Mouse (Mus musculus) kidney, postnatal 25 days (tissue): ENCODE measurements at regions not wholly inside any gene's neighbourhood (a gene's known extent, or its start where the extent isn't known, plus 50 kb on each side); places are given as distances from the start of the nearest gene placed in this dataset.

Experiments
- DNase-seq, 2 experiments: peaks; one replicate each; pipeline ENCODE4 v3.0.0; 2021; ENCODE audit warnings: mixed read lengths in 2 of 2

- peak in 1 of 2 experiments; percentile 18 for DNase-seq
Observed at GRCm38 (mm10) chr4:53915326-53915725, 89.5 kb downstream of the Tmem38b start.

GRCm38 (mm10) chr4:53919188-53919587 is 93.3 kb downstream of the Tmem38b start:
- DNase-seq = peak in 1 of 2 experiments; percentile 76

GRCm38 (mm10) chr4:53920587-53920986 is 94.7 kb downstream of the Tmem38b start:
- no peak for DNase-seq

- DNase-seq = no peak
Observed at GRCm38 (mm10) chr4:53931068-53931467, 105.2 kb downstream of the Tmem38b start.

GRCm38 (mm10) chr4:53931499-53931898 is 105.7 kb downstream of the Tmem38b start:
- DNase-seq = peak; percentile 45 to 63

GRCm38 (mm10) chr4:53935306-53935705 is 109.5 kb downstream of the Tmem38b start:
- no peak for DNase-seq

- DNase-seq = no peak
Observed at GRCm38 (mm10) chr4:53948736-53949135, 122.9 kb downstream of the Tmem38b start.

- no peak for DNase-seq
Observed at GRCm38 (mm10) chr4:53949164-53949563, 123.3 kb downstream of the Tmem38b start.

GRCm38 (mm10) chr4:53950496-53950895 is 124.7 kb downstream of the Tmem38b start:
- no peak for DNase-seq

GRCm38 (mm10) chr4:53951003-53951733 is 125.3 kb downstream of the Tmem38b start:
- no peak for DNase-seq

GRCm38 (mm10) chr4:53951734-53952109 is 125.9 kb downstream of the Tmem38b start:
- DNase-seq = no peak

GRCm38 (mm10) chr4:53952288-53952687 is 126.4 kb downstream of the Tmem38b start:
- peak; percentile 44 to 48 for DNase-seq

GRCm38 (mm10) chr4:53962458-53962857 is 136.6 kb downstream of the Tmem38b start:
- DNase-seq = no peak

GRCm38 (mm10) chr4:53970461-53970860 is 144.6 kb downstream of the Tmem38b start:
- no peak for DNase-seq

- DNase-seq = no peak
Observed at GRCm38 (mm10) chr4:53970960-53971359, 145.1 kb downstream of the Tmem38b start.

- peak in 1 of 2 experiments; percentile 14 for DNase-seq
Observed at GRCm38 (mm10) chr4:53976036-53976638, 150.3 kb downstream of the Tmem38b start.

GRCm38 (mm10) chr4:53986519-53987301 is 160.9 kb downstream of the Tmem38b start:
- DNase-seq = no peak

GRCm38 (mm10) chr4:53987536-53987935 is 161.7 kb downstream of the Tmem38b start:
- DNase-seq = no peak

GRCm38 (mm10) chr4:54021069-54021829 is 195.4 kb downstream of the Tmem38b start:
- no peak for DNase-seq

GRCm38 (mm10) chr4:54021861-54022385 is 196.1 kb downstream of the Tmem38b start:
- no peak for DNase-seq

GRCm38 (mm10) chr4:54026919-54027318 is 201.1 kb downstream of the Tmem38b start:
- no peak for DNase-seq

- no peak for DNase-seq
Observed at GRCm38 (mm10) chr4:54027565-54028237, 201.9 kb downstream of the Tmem38b start.
